Mouse (Mus musculus) bone marrow macrophage, adult 2 months (primary cell): ENCODE measurements around the gene Trim69. TPM values are rescaled to one million over a fixed set of nuclear protein-coding genes. Genes with fewer than 3 reads are reported as not detected.

ENCODE experiments used
- H3K27ac ChIP-seq: 2 replicates; pipeline ENCODE4 v1.5.1; 2012; ENCODE audit warnings: low read depth, low read length; ENCODE audit not compliant: insufficient read depth
- H3K4me1 ChIP-seq: 2 replicates; pipeline ENCODE4 v1.6.1; 2012; ENCODE audit warnings: low read length; ENCODE audit not compliant: control insufficient read depth, insufficient read depth
- H3K4me3 ChIP-seq: 2 replicates; pipeline ENCODE4 v1.5.1; 2012; ENCODE audit warnings: mild to moderate bottlenecking, low read length, moderate library complexity; ENCODE audit not compliant: insufficient read depth
- CTCF ChIP-seq: IDR thresholded peaks from 2 replicates; pipeline ENCODE4 v1.5.1; 2012; ENCODE audit warnings: low read depth, mild to moderate bottlenecking, low read length, moderate library complexity
- POLR2A ChIP-seq: IDR thresholded peaks from 2 replicates; pipeline ENCODE4 v1.6.1; 2012; ENCODE audit warnings: mild to moderate bottlenecking, low read depth, low read length, borderline replicate concordance
- polyA plus RNA-seq: library from polyadenylated mRNA; stranded (reverse); fragments of >200 nt; gene quantifications from 2 replicates; pipeline ENCODE4 v1.2.4, GENCODE M21; 2012; ENCODE audit not compliant: missing spikeins, insufficient read depth, insufficient read length

The Trim69 gene
- polyA plus RNA-seq: not detected in 2 replicates

- peak within 1 kb of the TSS; percentile 70 for H3K27ac ChIP-seq
- H3K4me3 ChIP-seq: no peak within 1 kb of the TSS
- peaks cover 44% of the 10 kb centered on the region for H3K4me1 ChIP-seq
- TF ChIP-seq CTCF (peak; percentile 80), POLR2A (no peak)
These were observed at the start of gene Trim69 for GRCm38 (mm10) chr2:122160680-122161079. Gene Trim69 (plus strand): TSS chr2:122160700.

GRCm38 (mm10) chr2:122116888-122117287 is 43.6 kb upstream of the Trim69 start:
- no peak overlapping the region for H3K4me3 ChIP-seq
- peaks cover 10% of the 10 kb centered on the region for H3K4me1 ChIP-seq
- no peak for TF ChIP-seq POLR2A
- no peak for TF ChIP-seq CTCF
- H3K27ac ChIP-seq: no peak overlapping the region

GRCm38 (mm10) chr2:122117961-122118958 is 42.2 kb upstream of the Trim69 start, which contains the start of gene Spg11:
Gene Spg11 (minus strand): TSS chr2:122118386.
- Histone ChIP-seq H3K4me3 (peak within 1 kb of the TSS; percentile 83), H3K27ac (peak within 1 kb of the TSS; percentile 96), H3K4me1 (peaks cover 10% of the 10 kb centered on the region)
- TF ChIP-seq POLR2A (peak; percentile 100), CTCF (no peak)

GRCm38 (mm10) chr2:122125680-122126572 is 34.6 kb upstream of the Trim69 start:
- Histone ChIP-seq H3K4me1 (peaks cover 20% of the 10 kb centered on the region), H3K4me3 (no peak overlapping the region), H3K27ac (no peak overlapping the region)
- no peak for TF ChIP-seq CTCF
- TF ChIP-seq POLR2A: no peak

GRCm38 (mm10) chr2:122126765-122127347 is 33.6 kb upstream of the Trim69 start:
- H3K27ac ChIP-seq: no peak overlapping the region
- TF ChIP-seq CTCF: no peak
- TF ChIP-seq POLR2A: no peak
- peaks cover 22% of the 10 kb centered on the region for H3K4me1 ChIP-seq
- no peak overlapping the region for H3K4me3 ChIP-seq

- Histone ChIP-seq H3K4me3 (no peak overlapping the region), H3K4me1 (peaks cover 26% of the 10 kb centered on the region), H3K27ac (no peak overlapping the region)
- TF ChIP-seq CTCF (no peak), POLR2A (no peak)
These were observed 32.9 kb upstream of the Trim69 start for GRCm38 (mm10) chr2:122127635-122128034.

- TF ChIP-seq CTCF (no peak), POLR2A (no peak)
- H3K4me1 ChIP-seq: peaks cover 16% of the 10 kb centered on the region
- no peak overlapping the region for H3K27ac ChIP-seq
- no peak overlapping the region for H3K4me3 ChIP-seq
These were observed 28.4 kb upstream of the Trim69 start for GRCm38 (mm10) chr2:122132078-122132477.

GRCm38 (mm10) chr2:122132618-122133017 is 27.9 kb upstream of the Trim69 start:
- peaks cover 12% of the 10 kb centered on the region for H3K4me1 ChIP-seq
- TF ChIP-seq CTCF (no peak), POLR2A (no peak)
- no peak overlapping the region for H3K27ac ChIP-seq
- no peak overlapping the region for H3K4me3 ChIP-seq

GRCm38 (mm10) chr2:122137839-122138465 is 22.5 kb upstream of the Trim69 start:
- no peak overlapping the region for H3K27ac ChIP-seq
- TF ChIP-seq POLR2A (no peak), CTCF (no peak)
- no peak overlapping the region for H3K4me3 ChIP-seq
- peaks cover 4% of the 10 kb centered on the region for H3K4me1 ChIP-seq
